ENCODE assay signal across 27 mouse cellular contexts in genomic region chr9:110825426-110825825, GRCm38 (mm10). TPM values are rescaled to one million over a fixed set of nuclear protein-coding genes. Genes with fewer than 3 reads are reported as not detected.
"Had no signal": no experiment of that assay in that cellular context is flagged by ENCODE, and none has a peak within 500 bp of the region (broad histone marks: within the 10 kb centered on the region; RNA-seq: fewer than 3 reads in every experiment).

No protein-coding gene starts in this region.

- H3K4me3 ChIP-seq: liver, embryonic 13.5 days; midbrain, embryonic 12.5 days had no signal

- H3K36me3 ChIP-seq: liver, embryonic 13.5 days; midbrain, embryonic 12.5 days had no signal

- ATAC-seq: midbrain, embryonic 16.5 days had no signal

- H3K27ac ChIP-seq: liver, embryonic 13.5 days; midbrain, embryonic 12.5 days had no signal

- H3K9ac ChIP-seq: liver, embryonic 13.5 days; midbrain, embryonic 12.5 days had no signal

- H3K9me3 ChIP-seq: liver, embryonic 13.5 days; midbrain, embryonic 12.5 days had no signal

- DNase-seq: kidney, postnatal 14 days; kidney, postnatal 4 days; liver, embryonic 13.5 days; lung, adult 2 months; lung, postnatal 14 days; lung, postnatal 4 days; thymus, adult 18-20 months; thymus, postnatal 36 days had no signal

- H3K4me1 ChIP-seq: liver, embryonic 13.5 days; midbrain, embryonic 12.5 days had no signal

- H3K4me2 ChIP-seq: liver, embryonic 13.5 days; midbrain, embryonic 12.5 days had no signal

RNA-seq across cellular contexts. Expression of gene Prss43, which starts 1.1 kb away (rescaled TPM):
- total RNA-seq: liver, adult 2 months; megakaryocyte progenitor cell, adult 5-6 weeks had no signal
- polyA plus RNA-seq: kidney, embryonic 16.5 days; limb, embryonic 11.5 days; limb, embryonic 14.5 days; liver, adult 2 months; liver, embryonic 13.5 days; liver, embryonic 16.5 days; lung, adult 2 months; lung, embryonic 16.5 days; midbrain, embryonic 12.5 days; midbrain, embryonic 16.5 days; neural tube, embryonic 11.5 days; neural tube, embryonic 14.5 days; small intestine, adult 2 months; spleen, adult 2 months; stomach, embryonic 16.5 days; urinary bladder, adult 2 months had no signal

RNA-seq across cellular contexts. Expression of gene Prss45, which starts 9.0 kb away (rescaled TPM):
- total RNA-seq: liver, adult 2 months; megakaryocyte progenitor cell, adult 5-6 weeks had no signal
- polyA plus RNA-seq: kidney, embryonic 16.5 days; limb, embryonic 11.5 days; limb, embryonic 14.5 days; liver, adult 2 months; liver, embryonic 13.5 days; liver, embryonic 16.5 days; lung, adult 2 months; lung, embryonic 16.5 days; midbrain, embryonic 12.5 days; neural tube, embryonic 11.5 days; neural tube, embryonic 14.5 days; small intestine, adult 2 months; spleen, adult 2 months; stomach, embryonic 16.5 days; urinary bladder, adult 2 months had no signal

RNA-seq across cellular contexts. Expression of gene Prss44, which starts 11.6 kb away (rescaled TPM):
- total RNA-seq: layer of hippocampus, adult 18-20 months; layer of hippocampus, postnatal 14 days; left cerebral cortex, adult 18-20 months; left cerebral cortex, postnatal 25 days; liver, adult 2 months; megakaryocyte progenitor cell, adult 5-6 weeks had no signal
- polyA plus RNA-seq: kidney, embryonic 16.5 days; limb, embryonic 11.5 days; limb, embryonic 14.5 days; liver, adult 2 months; liver, embryonic 13.5 days; liver, embryonic 16.5 days; lung, adult 2 months; lung, embryonic 16.5 days; midbrain, embryonic 12.5 days; midbrain, embryonic 16.5 days; neural tube, embryonic 11.5 days; neural tube, embryonic 14.5 days; small intestine, adult 2 months; spleen, adult 2 months; stomach, embryonic 16.5 days; urinary bladder, adult 2 months had no signal

RNA-seq across cellular contexts. Expression of gene Prss46, which starts 18.9 kb away (rescaled TPM):
- total RNA-seq: layer of hippocampus, adult 18-20 months; left cerebral cortex, adult 18-20 months; left cerebral cortex, postnatal 25 days; liver, adult 2 months; megakaryocyte progenitor cell, adult 5-6 weeks had no signal
- polyA plus RNA-seq: kidney, embryonic 16.5 days; limb, embryonic 11.5 days; limb, embryonic 14.5 days; liver, adult 2 months; liver, embryonic 13.5 days; liver, embryonic 16.5 days; lung, adult 2 months; lung, embryonic 16.5 days; midbrain, embryonic 12.5 days; midbrain, embryonic 16.5 days; neural tube, embryonic 11.5 days; neural tube, embryonic 14.5 days; small intestine, adult 2 months; spleen, adult 2 months; stomach, embryonic 16.5 days; urinary bladder, adult 2 months had no signal

RNA-seq across cellular contexts. Expression of gene Prss42, which starts 27.5 kb away (rescaled TPM):
- total RNA-seq: layer of hippocampus, adult 18-20 months; layer of hippocampus, postnatal 14 days; left cerebral cortex, adult 18-20 months; left cerebral cortex, postnatal 25 days; liver, adult 2 months; megakaryocyte progenitor cell, adult 5-6 weeks had no signal
- polyA plus RNA-seq: kidney, embryonic 16.5 days; limb, embryonic 11.5 days; limb, embryonic 14.5 days; liver, adult 2 months; liver, embryonic 13.5 days; liver, embryonic 16.5 days; lung, adult 2 months; lung, embryonic 16.5 days; midbrain, embryonic 12.5 days; midbrain, embryonic 16.5 days; neural tube, embryonic 11.5 days; neural tube, embryonic 14.5 days; small intestine, adult 2 months; spleen, adult 2 months; stomach, embryonic 16.5 days; urinary bladder, adult 2 months had no signal
